Mouse (Mus musculus) hindbrain, embryonic 16.5 days (tissue): ENCODE results near the gene Dusp22. TPM values are rescaled to one million over a fixed set of nuclear protein-coding genes. Genes with fewer than 3 reads are reported as not detected.

Experiments
- ATAC-seq: fragments of 200-750 bp; cut with Nextera tagmentation; 2 replicates; pipeline ENCODE4 v1.8.0; 2017; ENCODE audit warnings: moderate TSS enrichment, moderate library complexity
- H3K27ac ChIP-seq: fragments of 300-500 bp; sonication (generic); 2 replicates; pipeline ENCODE4 v1.5.1; 2014; ENCODE audit warnings: low read depth, mild to moderate bottlenecking, control low read depth, low read length, moderate library complexity
- H3K27me3 ChIP-seq: fragments of 300-500 bp; sonication (generic); replicated peaks from 2 replicates; pipeline ENCODE4 v1.6.1; 2014; ENCODE audit warnings: low read length; ENCODE audit not compliant: control insufficient read depth, insufficient read depth
- H3K36me3 ChIP-seq: fragments of 300-500 bp; sonication (generic); 2 replicates; pipeline ENCODE4 v1.6.1; 2014; ENCODE audit warnings: mild to moderate bottlenecking, low read length, moderate library complexity, mixed read lengths; ENCODE audit not compliant: control insufficient read depth, insufficient read depth
- H3K4me1 ChIP-seq: fragments of 300-500 bp; sonication (generic); 2 replicates; pipeline ENCODE4 v1.6.1; 2014; ENCODE audit warnings: low read depth, low read length; ENCODE audit not compliant: control insufficient read depth, insufficient read depth
- H3K4me2 ChIP-seq: fragments of 300-500 bp; sonication (generic); 2 replicates; pipeline ENCODE4 v1.6.1; 2014; ENCODE audit warnings: mild to moderate bottlenecking, low read length, control low read depth, moderate library complexity
- H3K4me3 ChIP-seq: fragments of 300-500 bp; sonication (generic); 2 replicates; pipeline ENCODE4 v1.5.1; 2014; ENCODE audit warnings: mild to moderate bottlenecking, low read length, control low read depth, moderate library complexity
- H3K9ac ChIP-seq: fragments of 300-500 bp; sonication (generic); 2 replicates; pipeline ENCODE4 v1.6.1; 2014; ENCODE audit warnings: low read depth, mild to moderate bottlenecking, control low read depth, low read length, moderate library complexity
- H3K9me3 ChIP-seq: fragments of 300-500 bp; sonication (generic); 2 replicates; pipeline ENCODE4 v1.6.1; 2014; ENCODE audit warnings: mild to moderate bottlenecking, low read length, moderate library complexity; ENCODE audit not compliant: control insufficient read depth
- WGBS: fragments of 180-500 bp; shearing (Covaris S2); extraction: QIAGEN DNeasy Blood & Tissue Kit; methylation state at CpG from one replicate; pipeline ENCODE4 v1.1.7; 2014; 5-methylcytosine and 5-hydroxymethylcytosine counted together
- polyA plus RNA-seq: library from polyadenylated mRNA; unstranded; fragments of >200 nt; fragmentation: Nextera tagmentation; extraction: Ambion mirVana; gene quantifications from 2 replicates; pipeline ENCODE4 v1.2.1, GENCODE M21; 2015

Dusp22 gene
- polyA plus RNA-seq, 1 experiment from 2014 or later = 20.4 TPM

GRCm38 (mm10) chr13:30688035-30688616, 28.3 kb downstream of the Dusp22 start:
- Histone ChIP-seq H3K4me2 (no peak overlapping the region), H3K36me3 (no peaks in the 10 kb centered on the region), H3K9ac (no peak overlapping the region), H3K27ac (no peak overlapping the region), H3K27me3 (no peaks in the 10 kb centered on the region), H3K4me1 (no peaks in the 10 kb centered on the region), H3K4me3 (no peak overlapping the region), H3K9me3 (no peaks in the 10 kb centered on the region)
- 88% methylated on average over 12 of the region's 12 CpGs for WGBS
- no peak for ATAC-seq

- Histone ChIP-seq H3K9ac (no peak overlapping the region), H3K27ac (no peak overlapping the region), H3K4me1 (no peaks in the 10 kb centered on the region), H3K9me3 (no peaks in the 10 kb centered on the region), H3K4me2 (no peak overlapping the region), H3K27me3 (no peaks in the 10 kb centered on the region), H3K36me3 (no peaks in the 10 kb centered on the region), H3K4me3 (no peak overlapping the region)
- WGBS = 87% methylated on average over 5 of the region's 5 CpGs
- ATAC-seq = no peak
Measured at GRCm38 (mm10) chr13:30689475-30689874, 29.7 kb downstream of the Dusp22 start.

- WGBS = 77% methylated on average over 9 of the region's 9 CpGs
- Histone ChIP-seq H3K4me3 (no peak overlapping the region), H3K4me1 (no peaks in the 10 kb centered on the region), H3K27ac (no peak overlapping the region), H3K27me3 (no peaks in the 10 kb centered on the region), H3K9ac (no peak overlapping the region), H3K4me2 (no peak overlapping the region), H3K9me3 (no peaks in the 10 kb centered on the region), H3K36me3 (no peaks in the 10 kb centered on the region)
- ATAC-seq = peak; percentile 67; the same call in 1 of the 2 replicates
Measured at GRCm38 (mm10) chr13:30691441-30692292, 31.9 kb downstream of the Dusp22 start.

- WGBS = 85% methylated on average over 7 of the region's 7 CpGs
Measured at GRCm38 (mm10) chr13:30692644-30693385, 33.0 kb downstream of the Dusp22 start.

GRCm38 (mm10) chr13:30695232-30695631, 35.4 kb downstream of the Dusp22 start:
- Histone ChIP-seq H3K4me1 (no peaks in the 10 kb centered on the region), H3K4me3 (no peak overlapping the region), H3K4me2 (no peak overlapping the region), H3K9me3 (no peaks in the 10 kb centered on the region), H3K27me3 (no peaks in the 10 kb centered on the region), H3K36me3 (0 out of 2 replicates have a peak, but pooled peaks cover 4% of the 10 kb centered on the region), H3K9ac (no peak overlapping the region), H3K27ac (no peak overlapping the region)
- no peak for ATAC-seq
- 50% methylated on average over 1 of the region's 1 CpGs for WGBS

More at GRCm38 (mm10) chr13:30692644-30693385, 33.0 kb downstream of the Dusp22 start:
- Histone ChIP-seq H3K4me1 (no peaks in the 10 kb centered on the region), H3K9me3 (no peaks in the 10 kb centered on the region), H3K36me3 (0 out of 2 replicates have a peak, but pooled peaks cover 4% of the 10 kb centered on the region), H3K27me3 (no peaks in the 10 kb centered on the region), H3K4me3 (no peak overlapping the region), H3K9ac (no peak overlapping the region), H3K4me2 (no peak overlapping the region), H3K27ac (no peak overlapping the region)
- ATAC-seq = no peak

- H3K9me3 ChIP-seq = no peaks in the 10 kb centered on the region
- 85% methylated on average over 2 of the region's 2 CpGs for WGBS
- no peak overlapping the region for H3K9ac ChIP-seq
- H3K36me3 ChIP-seq = 0 out of 2 replicates have a peak, but pooled peaks cover 4% of the 10 kb centered on the region
- H3K4me3 ChIP-seq = no peak overlapping the region
- ATAC-seq = no peak
- H3K4me2 ChIP-seq = no peak overlapping the region
- no peaks in the 10 kb centered on the region for H3K4me1 ChIP-seq
- H3K27ac ChIP-seq = no peak overlapping the region
- no peaks in the 10 kb centered on the region for H3K27me3 ChIP-seq
Measured at GRCm38 (mm10) chr13:30695890-30696289, 36.1 kb downstream of the Dusp22 start.

- Histone ChIP-seq H3K9me3 (no peaks in the 10 kb centered on the region), H3K27ac (no peak overlapping the region), H3K4me3 (no peak overlapping the region), H3K4me1 (no peaks in the 10 kb centered on the region), H3K4me2 (no peak overlapping the region), H3K27me3 (no peaks in the 10 kb centered on the region), H3K36me3 (0 out of 2 replicates have a peak, but pooled peaks cover 4% of the 10 kb centered on the region), H3K9ac (no peak overlapping the region)
- WGBS = 94% methylated on average over 5 of the region's 5 CpGs
- no peak for ATAC-seq
Measured at GRCm38 (mm10) chr13:30697880-30698279, 38.1 kb downstream of the Dusp22 start.

- H3K4me2 ChIP-seq = no peak overlapping the region
- H3K36me3 ChIP-seq = peaks cover 5% of the 10 kb centered on the region; the same call in 1 of the 2 replicates
- ATAC-seq = no peak
- H3K4me1 ChIP-seq = no peaks in the 10 kb centered on the region
- no peak overlapping the region for H3K27ac ChIP-seq
- no peaks in the 10 kb centered on the region for H3K9me3 ChIP-seq
- H3K27me3 ChIP-seq = no peaks in the 10 kb centered on the region
- no peak overlapping the region for H3K4me3 ChIP-seq
- 94% methylated on average over 5 of the region's 5 CpGs for WGBS
- no peak overlapping the region for H3K9ac ChIP-seq
Measured at GRCm38 (mm10) chr13:30702695-30703094, 42.9 kb downstream of the Dusp22 start.
